Mouse (Mus musculus): Measurements from ENCODE around the gene Pgpep1.

GRCm38 (mm10) chr8:70616645-70617044 is 43.5 kb downstream of the Pgpep1 start:
- TF ChIP-seq POLR2A (IDR thresholded peaks at IDR 0.05; ENCODE audit: insufficient read length, low read depth) (no peak), MYOD1 (IDR thresholded peaks at IDR 0.05; ENCODE audit: control insufficient read depth in 1 of 3, insufficient read length in 2 of 3, low read depth in 2 of 3) (no peak), MAX (IDR thresholded peaks at IDR 0.05; ENCODE audit: low read depth) (no peak), E2F4 (IDR thresholded peaks at IDR 0.05; ENCODE audit: insufficient read depth) (no peak)

All from myocyte (in vitro differentiated cells).